Mouse (Mus musculus) liver, embryonic 15.5 days (tissue): ENCODE results near the gene Timm13. TPM values are rescaled to one million over a fixed set of nuclear protein-coding genes. Genes with fewer than 3 reads are reported as not detected.

Experiments used
- ATAC-seq: fragments of 200-750 bp; cut with Nextera tagmentation; 2 replicates; pipeline ENCODE4 v1.8.0; 2017; ENCODE audit warnings: moderate number of reproducible peaks, mild to moderate bottlenecking, moderate library complexity; ENCODE audit not compliant: insufficient read depth
- H3K27ac ChIP-seq: fragments of 300-500 bp; sonication (generic); replicated peaks from 2 replicates; pipeline ENCODE4 v1.5.1; 2015; ENCODE audit warnings: mild to moderate bottlenecking, inconsistent platforms
- H3K27me3 ChIP-seq: fragments of 300-500 bp; sonication (generic); 2 replicates; pipeline ENCODE4 v1.6.1; 2015; ENCODE audit warnings: mild to moderate bottlenecking, inconsistent platforms
- H3K36me3 ChIP-seq: fragments of 300-500 bp; sonication (generic); replicated peaks from 2 replicates; pipeline ENCODE4 v1.6.1; 2015; ENCODE audit warnings: moderate library complexity, mild to moderate bottlenecking, inconsistent platforms
- H3K4me1 ChIP-seq: fragments of 300-500 bp; sonication (generic); replicated peaks from 2 replicates; pipeline ENCODE4 v1.6.1; 2015; ENCODE audit warnings: inconsistent platforms
- H3K4me2 ChIP-seq: fragments of 300-500 bp; sonication (generic); 2 replicates; pipeline ENCODE4 v1.6.1; 2015; ENCODE audit warnings: moderate library complexity, mild to moderate bottlenecking, inconsistent platforms
- H3K4me3 ChIP-seq: fragments of 300-500 bp; sonication (generic); replicated peaks from 2 replicates; pipeline ENCODE4 v1.5.1; 2015; ENCODE audit warnings: mild to moderate bottlenecking, inconsistent platforms
- H3K9ac ChIP-seq: fragments of 300-500 bp; sonication (generic); 2 replicates; pipeline ENCODE4 v1.6.1; 2015; ENCODE audit warnings: moderate library complexity, mild to moderate bottlenecking, inconsistent platforms
- H3K9me3 ChIP-seq: fragments of 300-500 bp; sonication (generic); replicated peaks from 2 replicates; pipeline ENCODE4 v1.6.1; 2016; ENCODE audit warnings: inconsistent platforms
- WGBS: fragments of 180-500 bp; shearing (Covaris S2); methylation state at CpG from one replicate; pipeline ENCODE4 v1.1.7; 2015; ENCODE audit warnings: mixed read lengths; ENCODE audit not compliant: insufficient replicate concordance; 5-methylcytosine and 5-hydroxymethylcytosine counted together
- polyA plus RNA-seq: library from polyadenylated mRNA; unstranded; fragments of >200 nt; fragmentation: Nextera tagmentation; extraction: Ambion mirVana; gene quantifications from 2 replicates; pipeline ENCODE4 v1.2.1, GENCODE M21; 2015

Timm13 gene
- polyA plus RNA-seq, 1 experiment from 2014 or later = 165 TPM

DNA sequence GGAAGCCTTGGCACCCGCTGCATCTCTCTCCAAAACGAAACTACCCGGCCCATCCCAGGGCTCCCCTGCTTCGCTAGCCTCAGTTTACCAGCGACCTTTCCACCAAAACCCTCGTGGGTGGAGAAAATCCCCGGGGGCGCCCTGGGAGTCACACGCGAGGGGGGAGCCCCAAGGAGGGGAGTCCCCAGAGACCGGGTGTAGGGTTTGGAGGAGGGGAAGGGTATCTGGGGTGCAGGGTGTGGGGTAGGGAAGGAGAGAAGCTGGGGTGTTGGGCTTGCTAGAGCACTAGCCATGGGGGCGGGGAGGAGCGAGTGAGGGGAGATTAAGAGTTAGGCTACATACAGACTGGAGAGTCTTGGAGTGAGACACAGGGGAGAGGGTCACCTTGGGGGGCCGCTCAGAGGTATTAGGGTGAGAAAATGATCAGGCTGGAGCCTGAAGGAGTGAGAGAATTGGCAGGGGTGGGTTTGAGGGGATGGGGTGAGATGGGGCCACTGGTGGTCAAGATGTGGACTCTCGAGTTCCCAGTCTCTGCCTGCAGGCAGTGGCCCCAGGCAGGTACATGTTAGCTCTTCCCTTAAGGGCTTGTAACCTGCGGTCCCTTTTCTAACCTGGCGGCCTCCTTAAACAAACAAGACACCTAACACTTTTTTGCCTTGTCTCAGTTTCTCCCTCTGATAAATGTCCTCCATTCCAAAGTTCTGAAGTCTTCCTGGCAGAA lies 32.1 kb upstream of the Timm13 start:
- no peaks in the 10 kb centered on the region for H3K36me3 ChIP-seq
- H3K9ac ChIP-seq = peak overlapping the region; percentile 35; the same call in 1 of the 2 replicates
- peak overlapping the region; percentile 46 for H3K4me3 ChIP-seq
- H3K4me1 ChIP-seq = peaks cover 88% of the 10 kb centered on the region
- peaks cover 95% of the 10 kb centered on the region for H3K27me3 ChIP-seq
- ATAC-seq = no peak
- 2% methylated on average over 17 of the region's 17 CpGs for WGBS
- H3K27ac ChIP-seq = no peak overlapping the region
- peak overlapping the region; percentile 93 for H3K4me2 ChIP-seq
- no peaks in the 10 kb centered on the region for H3K9me3 ChIP-seq

DNA sequence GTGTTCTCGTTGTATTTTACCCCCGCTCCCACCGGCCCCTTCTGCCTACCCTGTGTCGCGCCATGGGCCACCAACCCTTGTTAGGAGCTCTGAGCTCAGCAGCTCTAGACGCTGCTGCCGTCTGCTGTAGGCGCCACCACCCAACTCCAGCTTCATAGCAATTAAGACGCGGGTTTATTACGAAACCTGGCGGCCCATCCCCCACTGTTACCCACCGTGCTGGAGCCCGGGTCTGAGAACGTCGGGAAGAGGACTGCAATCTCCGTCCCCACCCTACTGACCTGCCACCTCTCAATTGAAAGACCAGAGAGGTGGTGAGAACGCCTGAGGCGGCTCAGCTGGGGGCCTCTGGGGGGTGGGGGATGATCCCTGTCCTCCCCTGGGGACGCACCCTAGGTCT lies 31.4 kb upstream of the Timm13 start:
- Histone ChIP-seq H3K27me3 (peaks cover 89% of the 10 kb centered on the region), H3K9me3 (no peaks in the 10 kb centered on the region), H3K27ac (no peak overlapping the region), H3K36me3 (no peaks in the 10 kb centered on the region), H3K4me2 (peak overlapping the region; percentile 93), H3K4me1 (peaks cover 82% of the 10 kb centered on the region), H3K4me3 (peak overlapping the region; percentile 46), H3K9ac (peak overlapping the region; percentile 35; the same call in 1 of the 2 replicates)
- 1% methylated on average over 20 of the region's 20 CpGs for WGBS
- ATAC-seq = no peak

- H3K4me3 ChIP-seq = peak overlapping the region; percentile 46
- WGBS = 5% methylated on average over 26 of the region's 26 CpGs
- H3K36me3 ChIP-seq = no peaks in the 10 kb centered on the region
- no peak overlapping the region for H3K9ac ChIP-seq
- H3K4me2 ChIP-seq = peak overlapping the region; percentile 93
- no peaks in the 10 kb centered on the region for H3K9me3 ChIP-seq
- H3K4me1 ChIP-seq = peaks cover 76% of the 10 kb centered on the region
- no peak for ATAC-seq
- H3K27me3 ChIP-seq = peaks cover 84% of the 10 kb centered on the region
- no peak overlapping the region for H3K27ac ChIP-seq
Measured at GRCm38 (mm10) chr10:80931695-80932094, 30.9 kb upstream of the Timm13 start.

GRCm38 (mm10) chr10:80931153-80931671 lies 30.4 kb upstream of the Timm13 start:
- H3K4me3 ChIP-seq = peak overlapping the region; percentile 59
- ATAC-seq = no peak
- H3K9ac ChIP-seq = no peak overlapping the region
- no peaks in the 10 kb centered on the region for H3K9me3 ChIP-seq
- peak overlapping the region; percentile 93 for H3K4me2 ChIP-seq
- no peaks in the 10 kb centered on the region for H3K36me3 ChIP-seq
- WGBS = 9% methylated on average over 12 of the region's 14 CpGs
- peaks cover 72% of the 10 kb centered on the region for H3K4me1 ChIP-seq
- peaks cover 80% of the 10 kb centered on the region for H3K27me3 ChIP-seq
- no peak overlapping the region for H3K27ac ChIP-seq

DNA sequence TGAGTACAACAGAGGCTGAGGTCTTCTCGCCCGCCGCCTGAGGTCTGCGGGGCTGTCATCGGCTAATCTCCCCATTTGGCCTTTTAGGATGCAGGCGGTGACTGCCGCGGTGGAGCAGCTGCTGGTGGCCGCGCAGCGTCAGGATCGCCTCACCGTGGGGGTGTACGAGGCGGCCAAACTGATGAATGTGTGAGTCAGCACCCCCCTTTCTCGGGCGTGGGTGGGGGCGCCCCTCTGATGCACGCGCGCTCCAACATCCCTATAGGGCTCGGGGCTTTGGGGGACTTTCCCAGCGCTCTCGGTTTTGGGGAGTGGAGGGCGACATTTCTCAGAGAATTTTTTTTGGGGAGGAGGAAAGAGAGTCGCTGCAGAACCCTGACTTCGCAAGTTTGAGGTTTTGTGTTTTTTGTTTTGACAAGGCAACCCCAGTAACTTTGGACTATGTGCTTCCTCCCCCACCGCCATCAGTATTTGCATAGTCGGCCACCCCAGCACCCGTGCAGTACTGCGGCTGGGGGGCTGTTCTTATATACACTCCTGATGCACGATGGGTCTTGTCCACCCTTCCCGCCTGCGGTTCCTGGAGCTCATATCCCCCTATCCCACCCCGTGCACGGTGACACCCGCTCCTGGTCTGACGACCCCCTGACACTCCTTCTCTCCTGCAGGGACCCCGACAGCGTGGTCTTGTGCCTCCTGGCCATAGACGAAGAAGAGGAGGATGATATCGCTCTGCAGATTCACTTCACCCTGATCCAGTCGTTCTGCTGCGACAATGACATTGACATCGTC lies 29.8 kb upstream of the Timm13 start:
- Histone ChIP-seq H3K4me3 (peak overlapping the region; percentile 59), H3K27ac (0 out of 2 replicates have a peak overlapping the region, but pooled peaks have one; percentile 4), H3K27me3 (peaks cover 73% of the 10 kb centered on the region), H3K36me3 (no peaks in the 10 kb centered on the region), H3K4me2 (peak overlapping the region; percentile 93), H3K9me3 (no peaks in the 10 kb centered on the region), H3K4me1 (peaks cover 65% of the 10 kb centered on the region), H3K9ac (peak overlapping the region; percentile 50)
- no peak for ATAC-seq
- under 1% methylated on average over 45 of the region's 45 CpGs for WGBS

DNA sequence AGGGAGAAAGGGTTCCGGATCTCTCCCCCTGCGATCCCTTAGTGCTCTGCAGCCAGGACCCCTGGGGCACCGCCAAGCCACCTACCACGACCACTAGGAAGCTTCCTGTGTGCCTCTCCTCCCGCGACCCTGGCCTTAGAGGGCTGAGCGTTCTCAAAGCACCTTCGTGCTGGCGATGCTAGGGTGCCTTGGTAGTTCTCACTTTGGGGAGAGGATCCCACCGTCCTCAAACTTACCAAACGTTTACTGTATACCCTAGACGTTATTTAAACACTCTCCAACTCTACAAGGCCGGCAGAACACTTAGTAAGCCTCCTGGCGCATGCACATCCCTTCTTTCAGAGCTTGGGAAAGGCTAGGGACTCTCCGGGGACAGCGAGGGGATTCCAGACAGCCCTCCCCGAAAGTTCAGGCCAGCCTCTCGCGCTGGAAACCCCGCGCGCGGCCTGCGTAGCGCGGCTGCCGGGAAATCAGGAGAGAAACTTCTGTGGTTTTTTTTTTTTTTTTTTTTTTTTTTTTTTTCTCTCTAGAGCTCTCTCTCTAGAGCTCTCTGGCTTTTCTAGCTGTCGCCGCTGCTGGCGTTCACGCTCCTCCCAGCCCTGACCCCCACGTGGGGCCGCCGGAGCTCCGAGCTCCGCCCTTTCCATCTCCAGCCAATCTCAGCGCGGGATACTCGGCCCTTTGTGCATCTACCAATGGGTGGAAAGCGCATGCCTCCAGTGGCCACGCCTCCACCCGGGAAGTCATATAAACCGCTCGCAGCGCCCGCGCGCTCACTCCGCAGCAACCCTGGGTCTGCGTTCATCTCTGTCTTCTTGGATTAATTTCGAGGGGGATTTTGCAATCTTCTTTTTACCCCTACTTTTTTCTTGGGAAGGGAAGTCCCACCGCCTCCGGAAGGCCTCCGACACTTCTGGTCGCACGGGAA lies 28.8 kb upstream of the Timm13 start, which contains the start of gene Gadd45b:
Gene Gadd45b (plus strand): TSS at position 775 of the 928 bp plus-strand sequence.
- Histone ChIP-seq H3K36me3 (no peaks in the 10 kb centered on the region), H3K9ac (peak within 1 kb of the TSS; percentile 54), H3K27me3 (peaks cover 63% of the 10 kb centered on the region), H3K4me1 (peaks cover 58% of the 10 kb centered on the region), H3K4me2 (peak within 1 kb of the TSS; percentile 93), H3K9me3 (no peaks in the 10 kb centered on the region), H3K27ac (peak within 1 kb of the TSS; percentile 53), H3K4me3 (peak within 1 kb of the TSS; percentile 60)
- peak; percentile 77 for ATAC-seq
- WGBS = under 1% methylated on average over 56 of the region's 56 CpGs

DNA sequence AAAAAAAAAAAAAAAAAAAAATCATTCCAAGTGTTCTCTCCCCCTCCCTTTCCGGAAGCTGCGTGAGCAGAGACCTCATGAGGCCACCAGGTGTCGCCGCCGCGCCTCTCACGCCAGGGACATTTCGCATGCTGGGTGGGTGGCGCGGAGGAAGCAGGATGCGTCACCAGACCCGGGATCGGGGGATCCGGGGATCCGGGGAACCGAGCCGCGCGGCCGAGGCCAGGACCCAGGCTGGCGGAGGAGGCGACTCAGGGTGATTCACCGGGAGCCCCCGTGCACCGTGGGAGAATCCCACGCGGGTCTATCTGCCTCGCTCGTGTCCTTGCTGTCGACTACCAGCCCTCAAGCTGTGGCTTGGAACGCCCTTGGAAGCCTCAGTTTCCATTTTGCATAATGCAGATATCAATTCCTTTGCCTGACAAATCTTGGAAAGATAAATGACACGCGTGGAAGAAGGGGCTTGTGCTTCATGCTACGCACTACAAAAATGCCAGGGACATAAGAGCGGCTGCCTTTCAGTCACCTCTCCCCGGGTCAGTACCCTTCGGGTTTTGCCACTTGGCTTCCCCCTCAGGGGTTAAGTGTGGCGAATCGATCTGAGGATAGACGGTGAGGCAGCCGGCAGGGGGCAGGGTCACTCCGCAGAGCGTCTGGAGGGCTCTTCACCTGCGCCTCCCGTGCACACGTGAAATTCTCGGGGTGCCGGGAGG lies 28.0 kb upstream of the Timm13 start:
- WGBS = under 1% methylated on average over 48 of the region's 48 CpGs
- peak overlapping the region; percentile 60 for H3K4me3 ChIP-seq
- peak overlapping the region; percentile 93 for H3K4me2 ChIP-seq
- H3K9ac ChIP-seq = peak overlapping the region; percentile 54
- peak overlapping the region; percentile 53; the same call in 1 of the 2 replicates for H3K27ac ChIP-seq
- peak; percentile 23; the same call in 1 of the 2 replicates for ATAC-seq
- H3K36me3 ChIP-seq = no peaks in the 10 kb centered on the region
- H3K9me3 ChIP-seq = no peaks in the 10 kb centered on the region
- H3K4me1 ChIP-seq = peaks cover 51% of the 10 kb centered on the region
- H3K27me3 ChIP-seq = peaks cover 55% of the 10 kb centered on the region

- Histone ChIP-seq H3K27ac (no peak overlapping the region), H3K9ac (no peak overlapping the region), H3K27me3 (peaks cover 43% of the 10 kb centered on the region), H3K9me3 (no peaks in the 10 kb centered on the region), H3K4me2 (no peak overlapping the region), H3K4me3 (no peak overlapping the region), H3K4me1 (peaks cover 30% of the 10 kb centered on the region), H3K36me3 (no peaks in the 10 kb centered on the region)
- no peak for ATAC-seq
- 38% methylated on average over 3 of the region's 3 CpGs for WGBS
Measured at GRCm38 (mm10) chr10:80925472-80925871, 24.7 kb upstream of the Timm13 start.

GRCm38 (mm10) chr10:80921923-80922322 lies 21.2 kb upstream of the Timm13 start:
- peak; percentile 11; the same call in 1 of the 2 replicates for ATAC-seq
- H3K27me3 ChIP-seq = peaks cover 54% of the 10 kb centered on the region
- H3K27ac ChIP-seq = 0 out of 2 replicates have a peak overlapping the region, but pooled peaks have one; percentile 14
- peaks cover 28% of the 10 kb centered on the region for H3K4me1 ChIP-seq
- 5% methylated on average over 16 of the region's 16 CpGs for WGBS
- H3K4me3 ChIP-seq = peak overlapping the region; percentile 22; the same call in 1 of the 2 replicates
- H3K9ac ChIP-seq = no peak overlapping the region
- no peaks in the 10 kb centered on the region for H3K9me3 ChIP-seq
- H3K36me3 ChIP-seq = no peaks in the 10 kb centered on the region
- peak overlapping the region; percentile 57 for H3K4me2 ChIP-seq
